Comparison of ENCODE assay signal across 11 mouse cellular contexts in the genomic region with DNA sequence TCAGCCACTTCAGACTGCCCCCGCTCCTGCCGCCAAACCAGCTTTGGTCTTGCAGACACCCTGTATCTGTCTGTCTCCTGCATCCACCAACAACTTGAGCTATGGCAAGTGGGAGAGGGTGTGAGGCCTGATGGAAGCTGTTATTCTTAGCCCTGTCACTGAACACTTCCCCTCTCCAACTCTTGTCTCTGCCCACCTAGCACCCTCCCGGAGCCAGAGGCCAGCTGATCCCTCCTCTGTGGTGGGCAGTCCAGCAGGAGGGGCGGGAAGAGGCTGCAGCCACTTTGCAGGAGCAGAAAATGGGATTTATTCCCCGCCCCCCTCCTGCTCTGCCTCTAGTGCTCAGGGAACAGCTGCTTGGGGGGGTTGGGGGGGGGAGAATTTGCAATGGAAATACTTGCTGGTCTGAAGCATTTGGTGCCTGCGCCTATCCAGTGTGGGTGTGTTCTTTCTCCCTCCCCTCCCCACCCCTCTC.
DNase-seq lines count a peak whose midpoint lies in the region; ATAC-seq lines count a peak whose summit lies in the region.
"Had no signal": no experiment of that assay in that cellular context is flagged by ENCODE, and none has a peak within 500 bp of the region (broad histone marks: within the 10 kb centered on the region; RNA-seq: fewer than 3 reads in every experiment).

No protein-coding gene starts in this region.

- no peak overlapping the region for H3K4me2 ChIP-seq in kidney, embryonic 14.5 days (replicated peaks; ENCODE audit: low read depth, low read length)
- no peak overlapping the region for H3K4me2 ChIP-seq in kidney, embryonic 15.5 days
- no peak overlapping the region for H3K4me2 ChIP-seq in embryonic facial prominence, embryonic 13.5 days
- no peak overlapping the region for H3K4me2 ChIP-seq in liver, embryonic 12.5 days

- 47% methylated on average over 6 of the region's 6 CpGs for whole genome bisulfite sequencing in kidney, embryonic 14.5 days
- WGBS in kidney, embryonic 15.5 days = 50% methylated on average over 6 of the region's 6 CpGs
- WGBS in embryonic facial prominence, embryonic 13.5 days = 54% methylated on average over 6 of the region's 6 CpGs
- 52% methylated on average over 6 of the region's 6 CpGs for WGBS in liver, embryonic 12.5 days (ENCODE audit: insufficient replicate concordance)

- H3K9me3 ChIP-seq in kidney, embryonic 14.5 days (ENCODE audit: control insufficient read depth, low read length) = no peaks in the 10 kb centered on the region
- H3K9me3 ChIP-seq in kidney, embryonic 15.5 days (replicated peaks) = no peaks in the 10 kb centered on the region
- H3K9me3 ChIP-seq in embryonic facial prominence, embryonic 13.5 days = no peaks in the 10 kb centered on the region
- no peaks in the 10 kb centered on the region for H3K9me3 ChIP-seq in liver, embryonic 12.5 days (replicated peaks)
- H3K9me3 ChIP-seq: G1E had no signal

- H3K36me3 ChIP-seq in kidney, embryonic 14.5 days (ENCODE audit: control insufficient read depth, insufficient read depth, low read length) = no peaks in the 10 kb centered on the region
- H3K36me3 ChIP-seq in kidney, embryonic 15.5 days = no peaks in the 10 kb centered on the region
- H3K36me3 ChIP-seq in embryonic facial prominence, embryonic 13.5 days = no peaks in the 10 kb centered on the region
- H3K36me3 ChIP-seq in liver, embryonic 12.5 days = no peaks in the 10 kb centered on the region
- H3K36me3 ChIP-seq: G1E had no signal

- no peak overlapping the region for H3K27ac ChIP-seq in kidney, embryonic 14.5 days (ENCODE audit: low read depth, low read length)
- no peak overlapping the region for H3K27ac ChIP-seq in kidney, embryonic 15.5 days
- peak overlapping the region; percentile 39; the same call in 1 of the 2 replicates for H3K27ac ChIP-seq in embryonic facial prominence, embryonic 13.5 days
- H3K27ac ChIP-seq in liver, embryonic 12.5 days = no peak overlapping the region

- DNase-seq in frontal cortex, postnatal 10 days (ENCODE audit: low spot score in 2 of 2) = peak; percentile 29 to 39
- peak; percentile 21 for DNase-seq in lung, postnatal 14 days
- DNase-seq in kidney, postnatal 36 days = no peak
- DNase-seq: kidney, postnatal 14 days had no signal

- H3K4me1 ChIP-seq in kidney, embryonic 14.5 days (ENCODE audit: control insufficient read depth, insufficient read depth, low read length) = peaks cover 22% of the 10 kb centered on the region
- H3K4me1 ChIP-seq in kidney, embryonic 15.5 days = peaks cover 32% of the 10 kb centered on the region
- peaks cover 42% of the 10 kb centered on the region for H3K4me1 ChIP-seq in embryonic facial prominence, embryonic 13.5 days
- 0 out of 2 replicates have a peak, but pooled peaks cover 3% of the 10 kb centered on the region for H3K4me1 ChIP-seq in liver, embryonic 12.5 days

- no peak overlapping the region for H3K9ac ChIP-seq in kidney, embryonic 14.5 days (ENCODE audit: low read depth, low read length)
- no peak overlapping the region for H3K9ac ChIP-seq in kidney, embryonic 15.5 days
- no peak overlapping the region for H3K9ac ChIP-seq in embryonic facial prominence, embryonic 13.5 days
- no peak overlapping the region for H3K9ac ChIP-seq in liver, embryonic 12.5 days

- ATAC-seq in kidney, embryonic 14.5 days (ENCODE audit: low FRiP score, low TSS enrichment) = 0 out of 2 replicates have a peak, but pooled peaks have one; percentile 28
- no peak for ATAC-seq in kidney, embryonic 15.5 days (replicated peaks; ENCODE audit: low FRiP score)
- ATAC-seq in embryonic facial prominence, embryonic 13.5 days (ENCODE audit: insufficient number of reproducible peaks, insufficient read depth, low FRiP score, low TSS enrichment, low read depth) = no peak
- no peak for ATAC-seq in liver, embryonic 12.5 days
- no peak for ATAC-seq in granulocyte monocyte progenitor cell, adult 5-6 weeks (replicated peaks; ENCODE audit: poor library complexity, severe bottlenecking)

- H3K27me3 ChIP-seq in kidney, embryonic 14.5 days (ENCODE audit: control insufficient read depth, insufficient read depth, low read length) = no peaks in the 10 kb centered on the region; the same call in 1 of the 2 replicates
- 0 out of 2 replicates have a peak, but pooled peaks cover 10% of the 10 kb centered on the region for H3K27me3 ChIP-seq in kidney, embryonic 15.5 days
- H3K27me3 ChIP-seq in embryonic facial prominence, embryonic 13.5 days = no peaks in the 10 kb centered on the region
- H3K27me3 ChIP-seq in liver, embryonic 12.5 days (replicated peaks) = no peaks in the 10 kb centered on the region

- H3K4me3 ChIP-seq in kidney, embryonic 14.5 days (ENCODE audit: low read length) = no peak overlapping the region
- H3K4me3 ChIP-seq in kidney, embryonic 15.5 days (replicated peaks) = no peak overlapping the region
- no peak overlapping the region for H3K4me3 ChIP-seq in embryonic facial prominence, embryonic 13.5 days
- no peak overlapping the region for H3K4me3 ChIP-seq in liver, embryonic 12.5 days
- H3K4me3 ChIP-seq: megakaryocyte, embryonic 14.5 days had no signal

Comparison
In these comparisons a context has a peak if more than half of its experiments do, and no peak if none do; other contexts are left out.
1. DNase-seq: peak in frontal cortex, postnatal 10 days (2 of 2) and lung, postnatal 14 days (single experiment); none in kidney, postnatal 36 days (0 of 2).